Mouse (Mus musculus) cerebellum, postnatal 4 days (tissue): ENCODE data around the gene Cd33.

Experiments used
- DNase-seq, 2 experiments: peaks; one replicate each; pipeline ENCODE4 v3.0.0; 2022; ENCODE audit warnings: low spot score in 2 of 2, mixed read lengths in 1 of 2

The Cd33 gene

DNA sequence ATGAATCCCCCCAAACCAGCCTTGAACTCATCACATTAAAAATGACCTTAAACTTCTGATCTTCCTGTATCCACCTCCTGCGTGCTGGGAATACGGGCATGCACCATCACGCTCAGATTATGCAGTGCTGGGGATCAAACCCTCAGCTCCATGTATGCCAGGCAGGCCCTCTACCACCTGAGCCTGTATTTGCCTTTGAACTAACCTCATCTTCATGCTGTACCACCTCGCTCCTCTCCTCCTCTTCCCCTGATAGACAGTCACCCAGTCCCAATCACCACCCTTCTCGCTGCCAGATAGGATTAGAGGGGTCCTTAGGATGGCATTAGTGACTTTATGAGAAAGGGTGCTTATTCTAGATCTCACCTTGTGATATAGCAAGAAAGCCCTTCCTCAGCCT is 29.2 kb downstream of the Cd33 start:
- no peak for DNase-seq

GRCm38 (mm10) chr7:43512519-43512918 is 31.7 kb downstream of the Cd33 start:
- no peak for DNase-seq

GRCm38 (mm10) chr7:43511707-43512478 is 32.3 kb downstream of the Cd33 start:
- no peak for DNase-seq

- DNase-seq: peak in 1 of 2 experiments; percentile 65
Observed at GRCm38 (mm10) chr7:43495343-43496021, 48.7 kb downstream of the Cd33 start.

DNA sequence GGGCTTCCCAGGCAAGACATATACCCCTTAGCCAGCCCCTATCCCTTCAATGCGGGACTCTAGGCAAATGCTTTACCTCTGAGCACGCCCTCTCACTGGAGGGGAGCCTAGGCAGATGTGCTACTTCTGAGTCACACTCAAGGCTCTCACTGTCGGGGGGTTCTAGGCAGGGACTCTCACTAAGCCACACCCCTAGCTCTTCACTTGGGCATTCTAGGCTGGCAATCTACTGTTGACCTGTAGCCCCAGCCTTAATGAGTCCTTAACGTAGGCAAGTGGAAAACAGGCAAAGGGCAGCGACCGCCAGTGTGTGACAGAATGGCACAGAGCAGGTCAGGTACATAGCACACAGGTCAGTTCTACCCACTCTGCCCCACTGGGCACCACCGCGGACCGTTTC is 53.4 kb downstream of the Cd33 start:
- no peak for DNase-seq

DNA sequence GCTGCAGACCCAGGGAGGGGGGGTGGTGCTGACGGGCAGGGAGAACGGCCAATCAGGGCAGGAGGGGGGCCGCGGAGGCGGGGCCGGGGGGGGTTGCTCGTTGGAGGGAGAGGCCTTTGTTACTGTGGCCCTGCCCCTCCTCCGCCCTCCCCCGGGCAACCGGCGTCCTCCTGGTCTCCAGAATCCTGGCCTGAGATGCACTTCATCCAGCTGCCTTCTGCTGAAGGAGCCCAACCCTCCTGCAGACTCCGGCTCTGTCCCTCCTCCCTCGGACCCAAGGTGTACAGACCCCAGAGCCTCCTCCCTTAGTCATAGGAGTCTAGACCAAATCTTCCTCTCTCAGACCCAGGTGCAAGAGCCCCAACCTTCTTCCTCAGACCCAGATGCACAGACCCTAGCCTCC is 54.0 kb downstream of the Cd33 start:
- DNase-seq: peak; percentile 65 to 85

DNA sequence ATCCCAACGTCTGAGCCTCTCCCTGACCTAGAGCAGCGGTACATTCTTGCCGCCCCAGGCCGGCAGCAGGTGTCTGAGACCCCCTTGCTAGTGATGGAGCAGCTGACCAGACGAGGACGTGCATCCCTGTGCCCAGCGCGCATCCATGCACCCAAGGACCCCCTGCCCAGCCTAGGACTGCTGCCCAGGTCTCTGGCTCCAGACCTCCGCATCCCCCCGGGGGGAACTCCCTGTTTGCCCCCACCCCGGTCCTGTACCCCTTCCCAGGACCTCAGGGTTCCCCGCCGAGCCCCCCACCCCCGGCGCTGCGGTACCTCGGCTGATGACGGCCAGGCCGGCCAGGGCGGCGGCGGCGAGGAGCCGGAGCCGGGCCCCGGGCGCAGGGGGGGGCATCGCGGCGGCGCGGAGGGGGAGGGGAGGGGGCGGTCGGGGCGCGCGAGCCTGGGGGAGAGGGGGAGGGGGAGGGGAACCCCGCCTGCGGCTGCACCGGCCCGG is 54.5 kb downstream of the Cd33 start, which contains the start of gene Iglon5:
Iglon5 (minus strand) TSS at position 445 of the 495 bp plus-strand sequence.
- no peak for DNase-seq

GRCm38 (mm10) chr7:43488646-43489045 is 55.6 kb downstream of the Cd33 start:
- no peak for DNase-seq

DNA sequence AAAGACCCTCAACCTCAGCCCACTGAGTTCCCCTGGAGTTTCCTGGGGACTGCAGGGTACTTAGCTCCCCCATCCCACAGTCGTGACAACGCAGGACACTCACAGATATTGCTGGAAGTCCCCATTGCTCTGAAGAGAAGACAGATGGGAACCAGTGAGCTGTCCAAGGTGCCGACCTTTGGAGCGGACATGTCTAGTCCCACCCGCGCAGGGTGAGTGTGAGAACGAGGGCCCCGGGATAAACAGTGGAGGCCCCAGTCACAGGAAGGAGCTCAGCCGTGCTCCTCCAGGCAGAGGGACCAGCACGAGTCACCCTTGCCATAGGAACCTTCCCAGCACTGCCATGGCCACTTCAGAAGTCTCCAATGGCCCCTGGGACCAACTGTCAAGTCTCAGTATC is 61.0 kb downstream of the Cd33 start:
- DNase-seq: no peak

DNA sequence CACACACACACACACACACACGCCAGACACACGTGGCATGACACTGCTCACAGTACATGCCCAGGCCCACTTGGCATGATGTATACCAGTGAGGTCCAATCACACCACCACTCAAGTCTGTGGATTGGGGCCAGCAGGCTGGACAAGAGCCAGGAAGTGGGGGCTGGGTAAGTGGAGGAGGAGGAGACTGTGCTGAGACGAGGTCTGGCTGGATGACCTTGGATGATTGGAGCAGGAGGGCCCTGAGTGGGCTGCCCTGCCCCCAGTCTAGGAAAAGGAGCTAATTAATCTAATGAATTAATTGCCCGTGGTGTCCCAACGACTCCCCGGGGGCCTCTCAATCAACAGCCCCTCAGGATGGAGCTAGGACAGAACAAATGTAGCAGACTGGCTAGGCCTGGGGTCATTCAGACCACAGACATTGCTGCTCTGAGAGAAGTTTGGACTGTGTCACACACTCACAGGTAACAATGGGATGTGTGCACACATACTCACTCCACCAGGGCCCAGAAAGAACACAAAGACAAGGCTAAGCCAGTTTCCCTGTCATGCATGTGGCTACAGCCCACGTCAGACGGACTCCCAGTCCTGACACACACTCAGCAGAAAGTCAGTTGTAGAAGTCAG is 62.0 kb downstream of the Cd33 start:
- DNase-seq: peak in 1 of 2 experiments; percentile 78

- no peak for DNase-seq
Observed at GRCm38 (mm10) chr7:43481191-43481590, 63.0 kb downstream of the Cd33 start.

- DNase-seq: no peak
Observed at GRCm38 (mm10) chr7:43476376-43476775, 67.9 kb downstream of the Cd33 start.

DNA sequence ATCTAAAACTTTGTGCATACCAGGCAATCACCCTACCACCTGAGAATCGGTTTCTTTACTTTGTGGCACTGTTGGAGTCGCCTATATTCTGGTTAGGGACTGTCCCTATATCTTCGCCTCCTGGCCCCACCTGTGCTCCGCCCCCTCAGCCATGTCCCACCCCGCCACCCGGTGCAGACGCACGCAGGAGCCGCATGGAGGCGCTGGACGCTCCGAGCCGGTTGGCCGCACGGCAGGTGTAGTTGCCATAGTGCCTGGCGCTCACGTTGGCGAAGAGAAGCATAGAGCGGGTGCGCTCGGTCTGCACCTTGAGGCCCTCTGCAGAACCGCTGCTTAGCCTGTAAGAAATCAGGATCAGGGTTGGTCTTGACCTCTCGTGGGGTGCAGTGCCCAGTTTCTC is 68.5 kb downstream of the Cd33 start:
- DNase-seq: peak in 1 of 2 experiments; percentile 32
